Mouse (Mus musculus): ENCODE data around the gene Pdk2.

DNA sequence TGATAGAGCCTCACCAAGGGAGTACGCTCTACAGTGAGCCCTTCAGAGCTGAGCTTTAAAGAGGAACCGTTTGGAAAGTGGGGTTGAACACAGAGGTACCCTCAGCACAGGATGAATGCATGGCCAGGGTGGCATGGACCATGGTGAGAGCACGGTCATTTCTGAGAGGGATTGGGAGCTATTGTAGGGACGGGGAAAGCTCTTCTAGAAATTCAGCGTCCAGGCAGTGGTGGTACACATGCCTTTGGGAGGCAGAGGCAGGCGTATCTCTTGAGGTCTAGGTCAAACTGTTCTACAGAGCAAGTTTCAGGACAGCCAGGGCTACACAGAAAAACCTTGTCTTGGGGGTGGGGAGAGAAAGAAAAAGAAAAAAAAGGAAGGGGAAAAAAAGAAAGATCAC, 44.2 kb downstream of the Pdk2 start:
- no peak for TF ChIP-seq POLR2A (IDR thresholded peaks at IDR 0.05; ENCODE audit: insufficient read depth, low read length)
- TF ChIP-seq CTCF (IDR thresholded peaks at IDR 0.05; ENCODE audit: low read depth, low read length): no peak
